Mouse (Mus musculus): ENCODE results near the gene Nudt1.

Gene Nudt1

DNA sequence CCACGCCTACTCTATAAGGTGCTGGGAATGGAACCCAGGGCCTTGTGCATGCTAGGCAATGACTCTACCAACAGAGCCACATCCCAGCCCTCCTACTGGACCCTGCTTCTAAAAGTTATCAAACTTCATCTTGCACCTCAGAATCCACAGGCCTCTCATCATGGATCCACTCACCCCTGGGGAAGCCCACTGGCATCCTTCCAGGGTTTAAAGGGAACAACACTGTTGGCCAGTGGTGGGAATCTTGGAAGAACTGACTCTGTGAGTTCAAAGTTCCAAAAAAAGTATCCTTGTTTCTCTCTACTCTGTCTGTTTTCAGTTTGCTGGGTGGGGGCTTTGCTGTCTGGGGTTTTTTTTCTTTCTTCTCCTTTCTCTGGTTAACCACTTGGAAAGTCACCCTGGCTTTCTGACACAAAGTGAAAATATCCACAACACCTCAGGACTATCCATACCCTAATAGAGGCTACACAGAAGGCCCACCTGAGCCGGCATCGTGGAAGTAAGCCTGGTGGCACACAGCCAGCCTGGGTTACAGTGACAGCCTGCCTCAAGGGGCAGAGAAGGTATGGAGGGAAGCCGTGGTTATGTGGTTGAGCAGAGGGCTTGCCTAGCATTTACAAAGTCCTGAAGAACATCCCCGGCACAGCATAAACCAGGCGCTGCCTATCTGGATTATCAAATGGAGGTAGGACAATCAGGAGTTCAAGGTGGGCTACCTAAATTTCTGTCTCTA lies 56.8 kb downstream of the Nudt1 start:
- intact Hi-C loops (cut with DNase I), result no loop called here

DNA sequence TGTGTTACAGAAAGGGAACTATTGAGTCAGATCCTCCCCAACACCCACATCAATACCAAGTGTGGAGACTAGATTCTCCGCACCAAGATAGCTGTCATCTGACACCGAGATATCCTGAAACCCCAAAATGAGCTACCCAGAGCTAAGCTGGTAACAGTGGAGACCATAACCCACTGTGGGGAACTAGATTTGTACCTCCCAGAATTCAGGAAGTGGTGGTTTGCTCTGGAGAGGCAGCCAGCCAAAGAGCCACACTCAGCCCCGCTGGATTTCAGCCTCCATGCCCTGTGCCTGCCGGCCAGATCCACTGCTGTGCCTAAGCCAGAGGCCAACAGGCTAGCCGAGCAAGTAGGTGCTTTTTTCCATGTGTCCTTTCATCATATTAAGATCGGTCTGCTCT lies 57.8 kb downstream of the Nudt1 start:
- intact Hi-C loops (cut with DNase I), result no loop called here

DNA sequence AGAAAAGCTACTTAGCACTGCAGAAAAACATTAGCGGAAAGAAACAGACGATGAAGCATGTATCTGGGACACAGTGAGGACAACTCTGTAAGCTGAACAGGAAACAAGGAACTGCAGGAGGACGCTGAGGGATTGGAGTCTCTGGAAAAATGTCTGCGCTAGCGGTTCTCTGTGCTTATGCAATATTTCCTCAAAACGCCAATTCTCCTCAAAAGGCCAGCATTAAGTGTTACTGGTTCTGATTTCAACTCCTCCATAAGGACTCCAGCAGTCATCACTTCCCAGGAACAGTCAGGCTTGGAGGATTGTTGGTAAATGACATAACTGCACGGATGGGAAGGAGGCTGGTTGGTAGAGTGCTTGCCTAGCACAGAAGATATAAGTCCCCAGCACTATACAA lies 59.7 kb downstream of the Nudt1 start:
- intact Hi-C loops (cut with DNase I), result no loop called here

DNA sequence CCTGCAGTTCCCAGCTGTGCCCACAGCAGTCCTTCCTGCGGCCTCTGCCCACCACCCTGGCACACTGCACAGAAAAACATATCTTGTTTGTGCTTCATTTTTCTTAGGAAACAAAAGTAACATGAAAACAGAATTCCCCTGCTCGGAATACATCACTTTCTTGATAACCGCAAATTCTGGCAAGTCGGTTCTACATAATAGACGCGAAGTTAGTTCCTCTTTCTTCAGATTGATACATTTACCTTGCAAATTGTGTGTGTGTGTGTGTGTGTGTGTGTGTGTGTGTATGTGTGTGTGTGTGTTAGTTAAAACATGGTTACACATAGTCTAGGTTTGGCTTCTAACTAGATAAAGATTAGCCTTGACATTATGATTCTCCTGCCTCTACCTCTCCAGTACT lies 61.2 kb downstream of the Nudt1 start:
- intact Hi-C loops (cut with DNase I), result no loop called here

DNA sequence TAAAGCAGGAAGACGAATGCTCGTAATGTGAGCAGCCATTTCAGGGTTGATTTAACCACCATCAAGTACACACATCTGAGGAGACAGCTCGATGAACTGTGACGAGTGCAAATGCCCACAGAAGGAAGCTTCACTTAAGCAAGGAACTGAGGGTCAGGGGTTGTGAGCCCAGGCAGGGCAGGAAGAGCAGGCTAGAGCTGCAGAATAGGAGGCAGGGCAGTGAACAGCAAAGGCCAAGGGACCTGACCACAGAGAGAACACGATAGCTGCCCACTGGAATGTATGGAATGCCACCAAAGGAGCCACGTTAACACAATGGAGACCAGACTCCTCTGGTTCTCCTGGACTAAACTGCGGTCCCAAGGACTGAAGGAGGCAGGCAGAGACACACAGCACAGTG lies 62.1 kb downstream of the Nudt1 start:
- intact Hi-C loops (cut with DNase I), result no loop called here

DNA sequence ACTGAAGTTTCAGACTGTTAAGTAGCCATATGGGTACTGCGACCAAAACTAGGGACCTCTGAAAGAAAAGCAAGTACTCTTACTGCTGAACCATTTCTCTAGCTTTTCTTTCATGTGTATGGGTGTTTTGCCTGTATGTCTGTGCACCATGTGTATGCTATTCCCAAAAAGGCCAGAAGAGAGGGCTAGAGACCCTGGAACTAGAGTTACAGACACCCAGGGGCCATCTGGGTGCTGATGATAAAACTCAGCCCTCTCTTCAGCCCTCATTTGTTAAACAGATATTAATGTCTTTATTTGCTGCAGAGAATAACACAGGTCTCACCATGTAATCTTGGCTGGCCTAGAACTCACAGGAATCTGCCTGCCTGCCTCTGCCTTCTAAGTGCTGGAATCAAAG lies 63.0 kb downstream of the Nudt1 start:
- intact Hi-C loops (cut with DNase I), result no loop called here

DNA sequence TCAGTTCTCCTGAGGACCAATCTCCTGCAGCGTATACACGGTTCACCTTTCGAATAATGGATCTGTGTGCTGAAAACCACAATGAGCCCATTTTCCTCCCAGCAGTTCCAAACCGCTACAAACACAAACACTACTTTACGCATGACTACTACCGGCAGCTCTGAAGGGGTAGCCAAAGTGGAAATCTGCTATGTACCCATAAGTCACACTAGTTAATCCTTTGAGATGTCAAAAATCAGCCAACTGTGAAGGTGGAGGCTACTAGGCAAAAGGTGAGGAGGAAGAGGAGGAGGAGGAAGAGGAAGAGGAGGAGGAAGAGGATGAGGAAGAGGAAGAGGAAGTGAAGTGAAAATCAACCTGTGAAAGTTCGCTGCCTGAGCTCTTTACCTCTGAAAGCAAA lies 65.8 kb downstream of the Nudt1 start:
- intact Hi-C loops (cut with DNase I), result no loop called here

Measured in adrenal gland (tissue).